Mouse (Mus musculus) gastrocnemius, adult 18-20 months (tissue): Measurements from ENCODE around the gene Olfr47. TPM values are rescaled to one million over a fixed set of nuclear protein-coding genes. Genes with fewer than 3 reads are reported as not detected.
"Not testable (repeated sequence)": the region's sequence is repeated elsewhere in the genome, so short reads cannot be mapped to it uniquely, and the experiment has no call there.

Experiments used
- DNase-seq: peaks from one replicate; pipeline ENCODE4 v3.0.0; 2021; ENCODE audit warnings: low spot score
- long read RNA-seq, 2 experiments: library from polyadenylated mRNA; stranded (forward); transcript quantifications; one replicate each; pipeline ENCODE4 v2.0.0; 2021
- total RNA-seq, 2 experiments: library from RNA; stranded (reverse); gene quantifications; 2 replicates each; pipeline ENCODE4 v1.2.3; 2021

The Olfr47 gene
- not detected for total RNA-seq
- long read RNA-seq, experiment 1 = 0 reads
- long read RNA-seq, experiment 2 = 0 reads

DNA sequence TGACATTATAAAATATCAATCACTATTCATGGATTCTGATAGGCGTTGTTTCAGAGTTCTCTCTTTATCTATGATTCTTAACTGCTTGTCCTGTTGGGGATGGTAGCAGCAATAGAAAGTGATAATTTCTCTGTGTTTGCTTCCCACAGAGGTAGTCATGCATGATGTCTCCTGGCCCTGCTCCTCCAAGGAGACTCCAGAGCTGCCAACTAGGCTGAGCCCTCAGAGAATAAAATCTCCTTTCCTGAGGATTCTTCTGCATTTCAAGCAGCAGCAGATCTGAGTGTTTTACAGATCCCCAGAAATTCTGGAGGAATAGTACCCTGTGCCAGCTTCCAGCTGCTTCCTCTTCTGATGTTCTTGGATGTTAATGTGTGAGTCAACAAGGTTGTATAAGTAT, at the start of gene Olfr47:
Olfr47 (plus strand) TSS at position 275 of the 400 bp plus-strand sequence.
- not testable (repeated sequence) for DNase-seq

DNA sequence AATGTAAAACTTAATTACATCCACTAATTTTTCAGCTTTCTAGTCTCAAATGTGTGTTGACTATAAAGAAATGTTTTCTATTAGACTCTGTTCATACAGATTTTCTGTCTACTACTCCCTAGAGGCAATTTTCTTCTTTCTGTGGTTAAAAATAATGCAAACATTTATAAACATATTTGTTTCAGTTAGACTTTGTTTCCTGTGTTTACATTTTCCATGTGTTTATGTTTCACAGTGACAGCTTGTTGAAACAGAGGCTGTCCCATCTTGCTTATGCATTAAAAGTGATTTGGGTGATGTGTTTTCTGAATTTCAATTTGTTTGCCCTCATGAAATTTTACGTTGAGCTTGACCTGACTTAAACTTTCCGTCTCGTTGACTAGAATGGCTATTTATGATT, 40.3 kb upstream of the Olfr47 start:
- DNase-seq = no peak

DNA sequence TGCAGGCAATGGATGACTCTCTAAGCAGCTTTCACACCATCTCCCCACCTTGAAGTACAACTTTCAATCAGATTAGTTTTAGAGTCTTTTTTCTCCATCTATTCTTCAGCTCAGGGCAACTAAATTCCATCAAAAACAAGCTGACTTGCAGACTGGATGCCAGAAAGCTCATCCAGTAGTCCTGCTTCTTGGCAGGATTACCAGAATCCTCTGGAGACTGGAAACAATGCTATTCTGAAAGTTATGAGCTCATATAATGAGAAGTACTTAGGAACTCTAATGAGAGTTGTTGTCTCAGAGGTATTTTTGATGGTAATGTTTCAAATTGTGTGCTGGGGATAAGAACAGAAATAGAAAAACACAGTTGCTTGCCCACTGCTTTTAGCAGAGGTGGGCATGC, 34.5 kb upstream of the Olfr47 start, which contains the start of gene Olfr435:
Olfr435 (plus strand) TSS at position 366 of the 400 bp plus-strand sequence.
- DNase-seq = no peak

DNA sequence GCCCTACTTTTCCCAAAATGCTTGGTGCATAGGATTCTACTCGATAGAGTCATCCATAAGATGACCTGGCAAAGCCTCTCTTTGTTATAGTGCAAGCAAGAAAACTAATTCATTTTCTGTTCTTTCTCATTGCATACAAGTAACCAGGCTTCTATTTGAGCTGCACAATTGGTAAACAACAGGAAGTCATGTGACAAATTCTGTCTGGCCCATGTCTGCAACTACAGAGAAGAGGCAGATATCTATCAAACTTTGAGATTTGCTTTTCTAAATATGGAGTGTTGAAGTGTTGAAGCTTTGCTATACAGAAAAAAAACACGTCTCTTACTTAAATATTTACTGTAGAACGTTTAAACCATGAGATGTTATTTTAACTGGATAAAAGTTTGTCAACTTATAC, 33.2 kb upstream of the Olfr47 start:
- no peak for DNase-seq

DNA sequence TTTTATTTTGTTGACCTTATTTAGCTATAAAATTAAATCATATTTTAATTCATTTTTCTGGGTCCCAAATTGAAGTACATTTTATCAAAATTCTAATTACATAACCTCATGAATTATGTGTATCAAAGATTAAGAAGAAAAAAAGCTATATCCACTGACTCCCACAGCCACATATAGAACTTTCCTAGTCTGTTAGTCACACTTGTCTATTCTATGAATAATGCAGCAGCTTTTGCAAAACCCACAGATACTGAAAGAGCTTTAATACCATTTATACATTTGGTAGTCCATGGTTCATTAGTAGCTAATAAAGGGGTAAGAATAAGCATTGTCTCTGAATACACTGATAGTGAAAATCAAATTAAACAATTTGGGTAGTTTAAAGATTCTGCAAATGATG, 28.5 kb upstream of the Olfr47 start:
- DNase-seq = no peak

DNA sequence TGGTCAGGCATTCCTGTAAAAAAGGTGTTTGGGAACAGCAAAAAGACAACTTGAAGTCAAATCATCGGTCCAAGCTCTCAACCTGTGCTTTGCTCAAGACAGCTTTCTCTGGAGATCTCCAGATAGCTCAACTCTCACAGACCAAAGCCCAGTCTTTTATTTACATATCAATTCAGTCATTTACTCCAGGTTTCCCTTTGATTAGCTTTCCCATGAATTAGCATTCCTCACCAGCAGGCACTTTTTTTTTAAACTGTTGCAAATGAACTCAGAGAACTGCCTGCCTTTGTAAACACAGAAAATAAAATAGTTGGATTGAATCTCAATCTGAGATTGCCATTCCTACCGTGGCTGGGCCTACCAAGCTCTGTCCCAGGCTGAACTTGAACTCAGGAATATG, 26.0 kb upstream of the Olfr47 start:
- no peak for DNase-seq

DNA sequence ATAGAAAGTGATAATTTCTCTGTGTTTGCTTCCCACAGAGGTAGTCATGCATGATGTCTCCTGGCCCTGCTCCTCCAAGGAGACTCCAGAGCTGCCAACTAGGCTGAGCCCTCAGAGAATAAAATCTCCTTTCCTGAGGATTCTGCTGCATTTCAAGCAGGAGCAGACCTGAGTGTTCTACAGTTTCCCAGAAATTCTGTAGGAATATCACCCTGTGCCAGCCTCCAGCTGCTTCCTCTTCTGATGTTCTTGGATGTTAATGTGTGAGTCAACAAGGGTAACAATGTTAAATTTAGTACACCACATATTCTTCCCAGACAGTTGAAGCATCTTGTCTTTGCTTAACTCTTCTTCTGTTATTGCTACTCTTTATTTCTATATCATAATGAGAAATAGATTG, 18.5 kb upstream of the Olfr47 start, which contains the start of gene Olfr434:
Olfr434 (plus strand) TSS at position 149 of the 400 bp plus-strand sequence.
- not testable (repeated sequence) for DNase-seq

DNA sequence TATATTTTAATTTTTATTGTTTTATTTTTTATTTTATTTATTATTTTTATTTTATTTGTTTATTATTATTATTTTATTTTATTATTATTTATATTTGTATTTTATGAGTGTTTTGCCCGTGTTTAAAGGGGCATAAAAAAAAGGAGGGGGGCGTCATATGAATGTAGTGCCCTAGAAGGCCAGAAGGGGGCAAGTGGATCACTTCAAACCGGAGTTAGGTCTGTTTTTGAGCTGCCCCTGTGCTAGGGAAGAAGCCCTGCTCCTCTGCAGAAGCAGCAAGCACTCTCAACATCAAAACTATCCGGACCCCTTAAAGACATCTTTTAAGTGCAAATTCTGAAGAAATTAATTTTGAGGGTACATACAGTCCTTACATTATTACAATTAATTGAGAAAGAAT, 10.7 kb downstream of the Olfr47 start:
- DNase-seq = no peak

DNA sequence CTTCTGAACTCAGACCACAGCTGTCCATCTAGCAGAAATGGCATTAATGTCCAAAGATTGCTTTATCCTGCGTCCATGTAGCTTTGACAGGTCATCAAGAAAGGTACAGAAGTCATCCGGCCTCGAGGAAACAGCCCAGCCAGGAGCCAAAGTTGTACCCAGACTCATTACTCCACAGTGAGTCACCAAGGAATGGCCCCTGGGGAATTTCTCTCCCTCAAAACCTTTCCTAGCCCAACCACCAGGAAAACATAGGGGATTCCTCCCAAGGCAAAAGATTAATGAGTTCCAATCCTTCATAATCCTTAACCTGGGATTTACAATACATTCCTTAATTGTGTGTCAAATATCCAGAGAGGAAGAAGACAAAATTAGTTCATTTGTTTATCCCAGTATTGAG, 16.1 kb downstream of the Olfr47 start:
- DNase-seq = no peak

DNA sequence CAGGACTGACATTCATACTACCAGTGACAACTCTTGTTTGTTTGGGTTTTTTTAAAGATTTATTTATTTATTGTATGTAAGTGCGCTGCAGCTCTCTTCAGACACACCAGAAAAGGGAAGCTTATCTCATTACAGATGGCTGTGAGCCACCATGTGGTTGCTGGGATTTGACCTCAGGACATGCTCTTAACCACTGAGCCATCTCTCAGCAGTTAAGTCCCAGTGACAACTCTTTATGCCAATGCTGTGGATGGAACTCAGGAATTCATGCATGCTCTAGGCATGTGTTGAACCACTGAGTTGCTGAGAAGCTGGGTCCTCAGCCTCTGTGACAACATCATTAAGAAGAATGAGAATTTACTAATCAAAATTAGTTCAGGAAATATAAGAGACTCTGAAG, 21.7 kb downstream of the Olfr47 start:
- DNase-seq = no peak

DNA sequence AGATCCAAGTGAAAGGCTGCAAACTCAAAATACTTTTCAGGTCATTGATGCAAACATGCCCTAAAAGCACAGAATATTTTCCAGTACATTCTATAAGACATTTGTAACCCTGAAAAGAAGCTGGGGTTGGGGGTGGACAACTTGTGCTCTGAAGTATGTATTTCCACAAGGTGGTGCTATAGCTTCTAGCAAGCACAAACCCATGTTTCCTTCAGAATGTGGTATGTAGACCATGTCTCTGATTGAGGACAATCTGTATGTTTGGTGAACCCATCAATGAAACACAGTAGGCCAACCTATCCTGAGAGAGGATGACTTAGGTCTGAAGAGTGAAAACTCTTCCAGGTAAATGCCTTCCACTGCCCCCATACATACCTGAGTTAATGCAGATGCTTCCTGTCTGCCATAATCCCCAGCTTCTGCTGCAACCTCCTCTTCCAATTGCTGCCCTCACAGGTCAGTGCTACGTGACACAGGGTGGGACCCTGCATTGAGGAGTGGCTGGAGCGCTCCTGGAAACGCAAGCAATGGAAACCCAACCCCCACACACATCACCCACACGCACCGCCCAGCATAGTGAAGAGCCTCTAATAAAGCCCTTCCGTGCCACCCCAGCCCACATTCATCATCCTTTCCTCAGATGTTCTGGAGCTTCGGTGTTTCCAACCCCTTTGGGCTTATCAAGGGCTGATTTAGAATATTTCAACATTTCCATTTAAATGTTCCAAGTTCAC, 23.0 kb downstream of the Olfr47 start:
- DNase-seq = no peak

DNA sequence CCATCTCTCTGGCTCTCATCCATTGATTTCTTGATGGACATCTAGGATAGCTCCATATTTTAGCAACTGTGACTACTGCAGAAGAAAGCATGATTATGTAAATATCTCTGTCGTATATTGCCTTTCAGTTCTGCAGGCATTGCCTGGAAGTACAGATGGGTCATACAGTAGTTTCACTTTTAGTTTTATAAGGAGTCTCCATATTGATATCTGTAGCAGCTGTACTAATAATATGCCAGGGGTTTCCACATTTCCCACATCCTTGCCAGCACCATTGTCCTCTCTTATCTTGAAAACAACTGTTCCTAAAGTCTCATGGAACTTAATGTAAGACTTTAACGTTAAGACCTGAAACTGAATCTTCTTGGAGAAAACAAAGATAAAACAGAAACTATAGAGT, 29.4 kb downstream of the Olfr47 start:
- DNase-seq = no peak

DNA sequence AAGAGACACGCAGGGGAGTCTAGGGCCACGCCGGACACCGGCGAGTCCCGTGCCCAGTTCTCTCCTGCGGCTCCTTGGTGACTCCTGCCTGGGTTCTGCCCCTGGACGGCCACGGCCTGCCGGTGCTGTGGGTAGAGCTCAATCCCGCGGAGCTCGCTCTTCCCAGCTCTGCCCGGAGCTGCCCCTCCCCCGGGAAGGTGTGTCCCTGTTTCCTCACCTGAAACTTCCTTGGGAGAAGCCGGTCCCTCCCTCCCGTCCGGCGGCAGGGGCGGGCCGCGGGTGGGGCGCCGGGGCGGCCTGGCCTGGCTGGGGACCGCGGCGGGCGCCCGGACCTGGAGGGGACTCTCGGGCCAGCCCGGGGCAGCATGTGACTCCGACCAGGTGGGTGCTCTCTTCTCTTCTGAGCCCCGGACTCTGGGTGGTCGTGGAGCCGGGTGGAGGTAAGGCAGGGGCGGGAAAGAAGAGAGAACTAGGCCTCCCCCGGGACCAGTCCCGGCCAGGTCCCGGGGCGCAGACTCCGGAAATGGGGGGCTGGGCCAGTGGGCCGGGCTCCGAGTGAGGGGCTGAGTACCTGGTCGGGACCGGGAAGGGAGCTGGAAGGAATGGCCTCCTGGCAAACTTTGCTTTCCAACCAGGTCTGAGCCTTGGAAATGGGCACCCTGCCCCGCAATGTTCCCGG, 34.2 kb downstream of the Olfr47 start, which contains the start of gene Arhgef5:
Arhgef5 (plus strand) TSS at position 220 of the 679 bp plus-strand sequence.
- no peak for DNase-seq

DNA sequence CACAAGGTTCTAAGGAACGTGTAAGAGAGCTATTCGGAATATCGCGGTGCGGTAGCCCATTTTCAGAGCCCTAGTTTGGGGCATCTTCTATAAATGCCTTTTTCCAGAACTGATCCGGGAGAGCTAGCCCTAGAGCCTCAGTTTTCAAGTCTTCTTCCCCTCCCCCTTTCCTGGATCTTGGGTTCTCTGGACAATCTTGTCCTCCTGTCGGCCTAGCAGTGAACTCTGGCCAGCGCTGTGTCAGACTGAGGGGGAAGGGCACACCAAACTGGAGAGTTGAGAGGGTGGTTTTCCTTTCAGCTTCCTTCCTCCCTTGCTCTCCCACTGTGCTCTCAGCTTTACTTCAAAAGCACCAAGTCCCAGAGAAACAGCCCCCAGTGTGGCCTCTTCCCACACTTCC, 35.0 kb downstream of the Olfr47 start:
- no peak for DNase-seq

DNA sequence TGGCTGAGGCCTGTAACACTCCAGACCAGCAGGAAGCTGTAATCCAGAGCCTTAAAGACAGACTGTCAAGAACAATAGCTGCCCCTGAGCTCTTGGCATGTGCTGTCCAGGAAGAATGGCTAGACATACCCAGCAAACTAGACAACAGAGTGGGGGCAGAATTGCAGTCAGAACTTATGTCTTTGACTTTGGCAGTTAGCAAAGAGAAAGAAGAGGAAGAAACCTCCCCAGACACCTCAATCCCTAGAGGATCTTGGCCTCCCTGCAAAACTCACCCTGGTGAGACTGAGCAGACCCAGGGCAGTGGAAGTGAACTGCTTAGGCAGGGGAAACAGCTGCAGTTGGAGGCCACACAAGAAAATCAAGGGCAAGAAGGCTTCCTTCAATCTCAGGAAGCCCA, 41.3 kb downstream of the Olfr47 start:
- DNase-seq = no peak

DNA sequence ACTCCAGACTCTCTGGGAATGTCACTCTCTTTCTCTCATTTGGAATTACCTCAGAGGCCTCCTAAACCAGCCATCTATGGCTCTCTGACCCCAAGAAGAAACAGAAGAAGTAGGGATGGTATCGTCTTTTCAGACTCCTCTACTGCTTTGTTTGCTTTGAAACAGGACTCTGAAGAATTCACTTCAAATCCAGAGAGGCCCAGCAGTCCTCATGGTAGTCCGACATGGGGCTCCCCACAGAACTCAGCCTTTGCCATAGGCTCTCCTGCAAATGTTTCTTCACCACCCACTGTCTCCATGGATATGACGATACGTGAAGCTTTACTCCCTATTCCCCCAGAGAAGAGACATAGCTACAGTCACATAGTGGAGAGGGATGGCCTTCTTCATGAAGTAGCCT, 42.8 kb downstream of the Olfr47 start:
- no peak for DNase-seq

DNA sequence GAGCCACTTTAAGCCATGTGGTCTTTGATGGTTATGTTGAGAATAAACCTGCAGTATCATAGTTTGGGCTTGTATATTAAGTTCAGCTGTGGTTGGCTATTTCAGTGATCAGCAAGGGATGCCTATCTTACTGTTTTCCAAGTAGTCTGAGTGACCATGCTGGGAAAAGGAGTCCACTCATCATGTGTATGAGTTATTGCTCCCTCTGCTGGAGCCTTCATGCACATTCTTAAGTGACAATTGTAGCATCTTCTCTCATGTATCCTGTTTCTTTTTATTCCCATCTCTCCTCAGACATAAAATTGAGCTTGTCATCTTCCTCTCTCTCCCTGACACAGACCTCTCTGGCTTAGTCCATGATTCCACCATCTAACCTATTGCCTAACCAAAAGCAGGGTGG, 46.9 kb downstream of the Olfr47 start:
- DNase-seq = no peak

DNA sequence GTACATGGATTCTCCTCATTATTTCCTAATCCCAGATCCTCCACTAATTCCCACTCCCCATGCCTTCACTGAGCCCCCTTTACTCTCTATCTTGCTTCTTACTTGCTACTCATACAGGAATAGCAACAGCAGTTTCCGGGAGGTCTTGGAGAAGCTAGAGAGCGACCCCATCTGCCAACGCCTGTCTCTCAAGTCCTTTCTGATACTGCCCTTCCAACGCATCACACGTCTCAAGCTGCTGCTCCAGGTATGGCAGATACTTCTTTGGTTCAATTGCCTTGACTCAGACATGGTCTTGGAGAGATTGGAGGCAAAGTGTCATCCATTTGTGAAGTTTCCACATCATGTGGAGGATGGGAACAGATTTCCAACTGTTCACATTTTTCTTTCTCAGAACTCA, 49.2 kb downstream of the Olfr47 start:
- DNase-seq = no peak

Other genes starting within 250 kb of the Olfr47 start
- not detected for gene Olfr441, start 125.2 kb upstream of the Olfr47 start, total RNA-seq
- not detected for gene Olfr237-ps1, start 85.0 kb upstream of the Olfr47 start, total RNA-seq
- gene Olfr437, start 68.2 kb upstream of the Olfr47 start, total RNA-seq = not detected
- gene Olfr13, start 59.4 kb upstream of the Olfr47 start, total RNA-seq = not detected
- not detected for gene Olfr435, start 34.4 kb upstream of the Olfr47 start, total RNA-seq
- gene Olfr434, start 18.5 kb upstream of the Olfr47 start, total RNA-seq = not detected
- gene Arhgef5, start 34.1 kb downstream of the Olfr47 start, total RNA-seq = 1 to 10 TPM; 2.9 to 3.0 TPM
- not detected for gene Nobox, start 78.0 kb downstream of the Olfr47 start, total RNA-seq